Mouse (Mus musculus): ENCODE measurements around the gene Armcx5. TPM values are rescaled to one million over a fixed set of nuclear protein-coding genes. Genes with fewer than 3 reads are reported as not detected.
A peak's percentile ranks its signal among the peaks of the same experiment; 100 is the strongest.
"Not testable (repeated sequence)": the region's sequence is repeated elsewhere in the genome, so short reads cannot be mapped to it uniquely, and the experiment has no call there.

Armcx5 gene
- polyA plus RNA-seq, 1 experiment: 4.5 TPM

- 3% methylated on average over 2 of the region's 2 CpGs for WGBS
- TF ChIP-seq CTCF (IDR thresholded peaks at IDR 0.05; ENCODE audit: control insufficient read depth, insufficient read depth, low read length): peak; percentile 63
- TF ChIP-seq POLR2A (IDR thresholded peaks at IDR 0.05; ENCODE audit: borderline replicate concordance, control insufficient read depth, low read depth, low read length): no peak
- Histone ChIP-seq H3K27ac (ENCODE audit: control insufficient read depth, insufficient read depth, low read depth, low read length, poor library complexity) (no peak overlapping the region), H3K4me1 (ENCODE audit: control insufficient read depth, insufficient read depth, low read length) (no peaks in the 10 kb centered on the region), H3K4me3 (replicated peaks; ENCODE audit: control insufficient read depth, low read depth, low read length) (no peak overlapping the region)
Observed at GRCm38 (mm10) chrX:135752832-135753231, 10.3 kb downstream of the Armcx5 start.

GRCm38 (mm10) chrX:135761707-135762106, 19.2 kb downstream of the Armcx5 start:
- Histone ChIP-seq H3K4me1 (ENCODE audit: control insufficient read depth, insufficient read depth, low read length) (no peaks in the 10 kb centered on the region), H3K27ac (ENCODE audit: control insufficient read depth, insufficient read depth, low read depth, low read length, poor library complexity) (no peak overlapping the region), H3K4me3 (replicated peaks; ENCODE audit: control insufficient read depth, low read depth, low read length) (no peak overlapping the region)
- TF ChIP-seq CTCF (IDR thresholded peaks at IDR 0.05; ENCODE audit: control insufficient read depth, insufficient read depth, low read length) (no peak), POLR2A (IDR thresholded peaks at IDR 0.05; ENCODE audit: borderline replicate concordance, control insufficient read depth, low read depth, low read length) (no peak)

- TF ChIP-seq POLR2A (IDR thresholded peaks at IDR 0.05; ENCODE audit: borderline replicate concordance, control insufficient read depth, low read depth, low read length) (no peak), CTCF (IDR thresholded peaks at IDR 0.05; ENCODE audit: control insufficient read depth, insufficient read depth, low read length) (no peak)
- WGBS: 77% methylated on average over 2 of the region's 3 CpGs
- Histone ChIP-seq H3K27ac (ENCODE audit: control insufficient read depth, insufficient read depth, low read depth, low read length, poor library complexity) (no peak overlapping the region), H3K4me3 (replicated peaks; ENCODE audit: control insufficient read depth, low read depth, low read length) (no peak overlapping the region), H3K4me1 (ENCODE audit: control insufficient read depth, insufficient read depth, low read length) (no peaks in the 10 kb centered on the region)
Observed at GRCm38 (mm10) chrX:135768043-135768548, 25.6 kb downstream of the Armcx5 start.

GRCm38 (mm10) chrX:135768565-135768964, 26.0 kb downstream of the Armcx5 start:
- Histone ChIP-seq H3K27ac (ENCODE audit: control insufficient read depth, insufficient read depth, low read depth, low read length, poor library complexity) (no peak overlapping the region), H3K4me3 (replicated peaks; ENCODE audit: control insufficient read depth, low read depth, low read length) (no peak overlapping the region), H3K4me1 (ENCODE audit: control insufficient read depth, insufficient read depth, low read length) (no peaks in the 10 kb centered on the region)
- 67% methylated on average over 2 of the region's 2 CpGs for WGBS
- no peak for TF ChIP-seq POLR2A (IDR thresholded peaks at IDR 0.05; ENCODE audit: borderline replicate concordance, control insufficient read depth, low read depth, low read length)
- no peak for TF ChIP-seq CTCF (IDR thresholded peaks at IDR 0.05; ENCODE audit: control insufficient read depth, insufficient read depth, low read length)

GRCm38 (mm10) chrX:135791536-135791935, 49.0 kb downstream of the Armcx5 start:
- H3K27ac ChIP-seq (ENCODE audit: control insufficient read depth, insufficient read depth, low read depth, low read length, poor library complexity): no peak overlapping the region
- no peak overlapping the region for H3K4me3 ChIP-seq (replicated peaks; ENCODE audit: control insufficient read depth, low read depth, low read length)
- H3K4me1 ChIP-seq (ENCODE audit: control insufficient read depth, insufficient read depth, low read length): no peaks in the 10 kb centered on the region
- TF ChIP-seq CTCF (IDR thresholded peaks at IDR 0.05; ENCODE audit: control insufficient read depth, insufficient read depth, low read length): no peak
- no peak for TF ChIP-seq POLR2A (IDR thresholded peaks at IDR 0.05; ENCODE audit: borderline replicate concordance, control insufficient read depth, low read depth, low read length)

- Histone ChIP-seq H3K4me1 (ENCODE audit: control insufficient read depth, insufficient read depth, low read length) (no peaks in the 10 kb centered on the region), H3K27ac (ENCODE audit: control insufficient read depth, insufficient read depth, low read depth, low read length, poor library complexity) (no peak overlapping the region), H3K4me3 (replicated peaks; ENCODE audit: control insufficient read depth, low read depth, low read length) (no peak overlapping the region)
- no peak for TF ChIP-seq CTCF (IDR thresholded peaks at IDR 0.05; ENCODE audit: control insufficient read depth, insufficient read depth, low read length)
- no peak for TF ChIP-seq POLR2A (IDR thresholded peaks at IDR 0.05; ENCODE audit: borderline replicate concordance, control insufficient read depth, low read depth, low read length)
- 78% methylated on average over 6 of the region's 6 CpGs for WGBS
Observed at GRCm38 (mm10) chrX:135792326-135792725, 49.8 kb downstream of the Armcx5 start.

- H3K27ac ChIP-seq (ENCODE audit: control insufficient read depth, insufficient read depth, low read depth, low read length, poor library complexity); H3K4me1 ChIP-seq (ENCODE audit: control insufficient read depth, insufficient read depth, low read length): not testable (repeated sequence)
- peak overlapping the region; percentile 28 for H3K4me3 ChIP-seq (replicated peaks; ENCODE audit: control insufficient read depth, low read depth, low read length)
- 9% methylated on average over 27 of the region's 27 CpGs for WGBS
Observed at GRCm38 (mm10) chrX:135795591-135796304, 53.2 kb downstream of the Armcx5 start.

- 18% methylated on average over 26 of the region's 26 CpGs for WGBS
- H3K4me3 ChIP-seq (replicated peaks; ENCODE audit: control insufficient read depth, low read depth, low read length): peak overlapping the region; percentile 28
Observed at GRCm38 (mm10) chrX:135796305-135797211, 54.0 kb downstream of the Armcx5 start.

More at GRCm38 (mm10) chrX:135796305-135797211, 54.0 kb downstream of the Armcx5 start:
- H3K27ac ChIP-seq (ENCODE audit: control insufficient read depth, insufficient read depth, low read depth, low read length, poor library complexity); H3K4me1 ChIP-seq (ENCODE audit: control insufficient read depth, insufficient read depth, low read length): not testable (repeated sequence)

Other genes starting within 250 kb of the Armcx5 start
- gene AV320801, start 248.1 kb upstream of the Armcx5 start, polyA plus RNA-seq (2011; ENCODE audit: insufficient read depth, insufficient read length, low replicate concordance, missing spikeins): not detected in 2 replicates
- not detected in 2 replicates for gene Nxf7, start 144.0 kb upstream of the Armcx5 start, polyA plus RNA-seq (2011; ENCODE audit: insufficient read depth, insufficient read length, low replicate concordance, missing spikeins)
- not detected in 2 replicates for gene Prame, start 115.0 kb upstream of the Armcx5 start, polyA plus RNA-seq (2011; ENCODE audit: insufficient read depth, insufficient read length, low replicate concordance, missing spikeins)
- not detected in 2 replicates for gene Tcp11x2, start 48.9 kb upstream of the Armcx5 start, polyA plus RNA-seq (2011; ENCODE audit: insufficient read depth, insufficient read length, low replicate concordance, missing spikeins)
- gene Tmsb15a, start 17.5 kb upstream of the Armcx5 start, polyA plus RNA-seq (2011; ENCODE audit: insufficient read depth, insufficient read length, low replicate concordance, missing spikeins): not detected in 2 replicates
- 5.7 and 12.5 TPM in 2 replicates for gene Gprasp1, start within 50 bp of the Armcx5 start, polyA plus RNA-seq (2011; ENCODE audit: insufficient read depth, insufficient read length, low replicate concordance, missing spikeins)
- gene Bhlhb9, start 54.9 kb downstream of the Armcx5 start, polyA plus RNA-seq (2011; ENCODE audit: insufficient read depth, insufficient read length, low replicate concordance, missing spikeins): 2.1 and 3.2 TPM in 2 replicates
- gene Gprasp2, start 96.3 kb downstream of the Armcx5 start, polyA plus RNA-seq (2011; ENCODE audit: insufficient read depth, insufficient read length, low replicate concordance, missing spikeins): 2.6 TPM in 1 of 2 replicates, not detected in the other